Mouse (Mus musculus) CD4-positive naive resting alpha-beta T cell, adult 57 days (primary cell): ENCODE data around the gene Cubn. TPM values are rescaled to one million over a fixed set of nuclear protein-coding genes. Genes with fewer than 3 reads are reported as not detected.

Source experiments
- total RNA-seq: library from RNA; stranded (reverse); gene quantifications from one replicate; pipeline ENCODE4 v1.2.4, GENCODE M21; 2023

The Cubn gene
- 0.06 TPM for total RNA-seq

DNA sequence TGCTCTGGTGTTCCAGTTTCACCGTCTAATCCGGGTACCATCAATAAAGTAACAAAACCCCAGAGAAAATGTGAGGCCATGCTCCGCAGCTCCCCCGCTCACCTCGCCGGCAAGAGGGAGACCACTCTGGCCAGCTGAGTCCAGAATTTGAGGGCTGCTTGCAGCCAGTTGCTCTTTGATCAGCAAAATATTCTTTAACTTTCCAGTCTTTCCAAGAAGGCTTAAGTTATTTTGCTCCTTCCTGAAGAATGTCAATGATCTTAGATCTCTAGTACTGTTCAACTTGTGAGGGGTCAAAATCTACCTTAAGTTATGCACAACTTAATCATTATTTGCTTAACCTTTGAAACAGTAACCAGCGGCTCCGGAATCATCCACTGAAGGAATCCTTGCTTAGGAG lies at the start of gene Cubn:
Gene Cubn, minus strand, starts transcription at position 80 of the 400 bp plus-strand sequence.

DNA sequence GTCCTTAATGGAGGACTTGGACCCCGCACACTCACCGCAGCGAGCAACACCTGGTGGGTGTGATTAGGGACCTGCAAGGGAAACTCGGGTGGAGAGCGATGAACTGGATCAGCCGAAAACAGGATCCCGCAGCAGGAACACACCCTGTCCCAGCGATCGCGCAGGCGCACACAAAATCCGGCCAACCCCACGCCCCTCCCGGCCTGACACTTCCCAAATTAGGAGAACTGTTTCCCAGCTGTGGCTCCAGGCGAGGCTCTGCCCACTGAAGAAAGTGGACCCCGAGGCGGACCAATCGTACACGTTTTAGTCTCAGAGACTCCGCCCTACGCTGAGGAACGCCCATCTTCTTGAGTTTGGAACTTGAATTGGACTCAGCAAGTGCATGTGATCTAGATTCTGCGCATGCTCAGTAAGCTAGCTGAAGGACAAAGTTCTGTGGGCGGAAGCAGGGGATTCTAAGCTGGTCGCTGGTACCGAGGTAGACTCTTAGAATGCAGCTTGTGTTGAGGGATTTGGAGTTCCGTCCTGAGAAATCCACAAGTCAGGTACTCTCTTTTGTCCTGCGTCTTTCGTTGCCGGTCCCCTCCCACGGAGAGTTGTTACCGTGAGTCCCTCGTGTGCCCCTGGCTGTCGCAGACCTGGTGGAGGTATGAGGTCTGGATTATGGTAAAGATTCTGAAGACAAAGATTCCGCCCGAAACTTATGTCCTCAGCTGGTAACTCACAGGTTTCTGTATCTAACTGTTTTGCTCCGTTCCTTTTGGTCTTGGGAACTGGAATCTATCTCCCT lies 220.3 kb downstream of the Cubn start, which contains the start of gene Rsu1:
Gene Rsu1, minus strand, starts transcription at position 251 of the 793 bp plus-strand sequence.

Other genes with a start within 250 kb of the Cubn start
- gene Rsu1, start 220.4 kb downstream of the Cubn start, total RNA-seq = 50.4 TPM
- gene Trdmt1, start 52.9 kb upstream of the Cubn start, total RNA-seq = 4.7 TPM
- gene Vim, start 82.1 kb upstream of the Cubn start, total RNA-seq = 346 TPM